Mouse (Mus musculus) heart, postnatal 0 days (tissue): ENCODE data around the gene Dlg2.

ENCODE experiments used
- CTCF ChIP-seq: IDR thresholded peaks from 2 replicates; pipeline ENCODE4 v1.5.1; 2016; ENCODE audit warnings: antibody characterized with exemption, control low read depth, low read depth
- EP300 ChIP-seq: IDR thresholded peaks from 2 replicates; pipeline ENCODE4 v1.6.1; 2016; ENCODE audit warnings: antibody characterized with exemption, low read depth

DNA sequence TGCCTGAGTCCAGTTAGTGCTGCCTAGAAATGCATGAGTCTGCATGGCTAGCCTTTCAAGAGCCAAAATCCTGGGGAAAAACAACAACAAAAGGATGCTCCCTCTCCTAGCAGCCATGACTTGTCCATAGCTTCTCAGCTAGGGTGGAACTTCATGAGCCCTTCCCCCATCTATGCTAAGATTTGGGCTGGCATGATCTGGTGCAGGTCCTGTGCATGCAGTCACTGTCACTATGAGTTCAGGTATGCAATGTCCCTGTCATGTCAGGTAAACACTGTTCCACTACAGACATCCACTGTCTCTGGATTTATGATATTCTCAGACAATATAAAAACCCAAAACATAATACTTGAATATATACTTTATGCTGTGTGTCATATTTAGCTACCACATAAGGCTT lies 1563.7 kb downstream of the Dlg2 start:
- TF ChIP-seq CTCF (no peak), EP300 (no peak)
